Mouse (Mus musculus) left cerebral cortex, adult 11 months (tissue): ENCODE measurements around the gene Snrpd2.
A peak's percentile ranks its signal among the peaks of the same experiment; 100 is the strongest.
"Not testable (repeated sequence)": the region's sequence is repeated elsewhere in the genome, so short reads cannot be mapped to it uniquely, and the experiment has no call there.

Experiments
- DNase-seq: peaks from one replicate; pipeline ENCODE4 v3.0.0; 2022; ENCODE audit warnings: low spot score

Snrpd2 gene

DNA sequence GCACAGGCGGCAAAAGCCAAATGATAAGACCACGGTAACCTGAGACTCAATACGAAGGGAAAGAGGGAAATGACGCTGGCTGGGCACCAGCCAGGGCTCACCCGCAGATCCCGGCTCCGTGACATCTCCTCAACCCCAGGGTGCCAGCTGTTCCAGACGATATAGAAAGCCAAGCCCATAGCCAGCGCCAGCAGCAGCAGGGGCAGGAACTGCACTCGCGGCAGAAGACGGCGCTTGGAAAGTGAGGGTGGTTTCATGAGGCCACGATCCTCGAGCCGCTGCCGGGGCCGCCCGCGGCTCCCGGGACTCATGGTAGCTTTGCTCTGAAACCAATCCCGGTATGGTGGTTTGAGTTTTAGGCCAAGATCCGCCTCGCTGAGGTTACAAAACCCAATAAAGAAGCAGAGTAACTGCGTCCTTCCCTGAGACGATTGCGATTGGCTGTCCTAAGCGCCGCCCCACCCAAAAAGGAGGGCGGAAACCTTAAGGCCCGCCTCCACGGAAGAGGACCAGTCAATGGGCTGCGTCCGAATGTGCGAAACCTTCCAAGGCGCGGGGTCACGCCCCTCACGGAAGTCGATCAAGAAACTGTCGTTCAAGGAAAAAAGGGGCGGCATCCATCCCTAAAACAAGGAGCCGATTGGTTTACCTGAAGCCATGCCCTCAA lies 514 bp upstream of the Snrpd2 start, which contains the start of gene Qpctl:
Gene Qpctl (minus strand): TSS at position 417 of the 667 bp plus-strand sequence.
- DNase-seq = peak; percentile 98

DNA sequence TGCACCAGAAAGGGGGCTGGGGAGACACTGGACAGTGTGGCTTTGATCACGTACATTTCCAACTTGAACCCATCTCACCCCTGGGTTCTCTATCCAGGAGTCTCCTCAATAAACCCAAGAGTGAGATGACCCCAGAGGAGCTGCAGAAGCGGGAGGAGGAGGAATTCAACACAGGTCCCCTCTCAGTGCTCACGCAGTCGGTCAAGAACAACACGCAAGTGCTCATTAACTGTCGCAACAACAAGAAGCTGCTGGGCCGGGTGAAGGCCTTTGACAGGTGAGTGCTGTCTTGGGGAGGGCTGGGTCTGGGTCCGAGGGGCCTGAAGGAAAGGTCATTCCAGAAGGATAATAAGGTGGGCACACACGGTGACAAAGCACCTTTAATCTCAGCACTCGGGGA lies 1.6 kb downstream of the Snrpd2 start:
- not testable (repeated sequence) for DNase-seq

DNA sequence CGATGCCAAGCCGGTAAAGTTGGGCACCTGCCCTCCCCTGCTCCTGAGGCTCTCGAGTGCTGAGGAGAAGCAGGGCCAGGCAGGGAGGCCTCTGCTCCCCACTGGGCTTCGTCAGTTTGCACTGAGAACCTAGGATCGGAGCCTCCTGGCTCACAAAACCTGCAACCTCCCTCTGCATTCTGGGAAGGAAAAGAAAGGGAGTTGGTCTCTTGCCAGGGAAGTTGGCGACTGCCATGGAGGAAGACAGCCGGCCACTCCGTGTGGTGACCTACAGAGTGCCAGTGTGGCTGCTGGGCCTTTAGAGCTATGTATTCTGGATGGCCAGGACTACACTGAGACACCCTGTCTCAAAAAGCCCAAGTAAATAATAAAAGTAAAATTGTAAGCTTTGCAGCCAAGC lies 5.3 kb downstream of the Snrpd2 start:
- DNase-seq = no peak

- DNase-seq = no peak
Measured at GRCm38 (mm10) chr7:19155825-19156475, 6.4 kb downstream of the Snrpd2 start.

DNA sequence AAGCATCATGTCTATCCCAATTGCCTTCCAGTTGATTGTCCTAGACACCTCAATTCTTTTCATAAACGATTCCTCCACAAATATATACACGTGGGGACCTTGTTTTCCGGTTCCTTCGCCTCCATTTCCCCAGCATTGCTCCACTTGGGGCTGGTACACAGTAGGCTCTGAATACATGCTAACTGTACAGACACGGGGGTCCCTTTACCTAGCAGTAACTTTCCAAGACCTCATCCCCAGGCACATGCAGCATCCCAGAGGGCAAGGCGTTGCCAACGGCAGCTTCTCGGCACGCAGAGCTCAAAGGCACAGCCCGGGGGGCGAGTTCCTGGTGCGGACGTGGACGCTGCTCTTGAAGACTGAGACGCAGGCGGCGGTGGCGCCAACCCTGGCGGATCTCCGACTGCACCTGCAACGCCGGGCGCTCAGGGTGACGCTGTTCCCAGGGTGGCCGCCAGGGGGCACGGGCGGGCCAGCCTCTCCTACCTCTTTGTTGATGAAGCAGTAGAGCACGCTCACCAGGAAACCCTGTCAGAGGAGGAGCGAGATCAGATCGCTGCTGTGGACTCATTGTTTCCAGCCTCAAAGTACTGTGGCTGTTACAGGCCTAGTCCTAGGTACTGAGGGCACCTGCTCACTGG lies 7.8 kb downstream of the Snrpd2 start:
- peak; percentile 90 for DNase-seq

GRCm38 (mm10) chr7:19158601-19159000 lies 9.1 kb downstream of the Snrpd2 start:
- DNase-seq = no peak

GRCm38 (mm10) chr7:19159411-19159810 lies 9.9 kb downstream of the Snrpd2 start:
- no peak for DNase-seq

GRCm38 (mm10) chr7:19160115-19160514 lies 10.6 kb downstream of the Snrpd2 start:
- no peak for DNase-seq

GRCm38 (mm10) chr7:19162928-19163327 lies 13.4 kb downstream of the Snrpd2 start:
- DNase-seq = no peak

GRCm38 (mm10) chr7:19163752-19164151 lies 14.2 kb downstream of the Snrpd2 start:
- DNase-seq = no peak

GRCm38 (mm10) chr7:19164189-19164588 lies 14.7 kb downstream of the Snrpd2 start:
- no peak for DNase-seq

DNA sequence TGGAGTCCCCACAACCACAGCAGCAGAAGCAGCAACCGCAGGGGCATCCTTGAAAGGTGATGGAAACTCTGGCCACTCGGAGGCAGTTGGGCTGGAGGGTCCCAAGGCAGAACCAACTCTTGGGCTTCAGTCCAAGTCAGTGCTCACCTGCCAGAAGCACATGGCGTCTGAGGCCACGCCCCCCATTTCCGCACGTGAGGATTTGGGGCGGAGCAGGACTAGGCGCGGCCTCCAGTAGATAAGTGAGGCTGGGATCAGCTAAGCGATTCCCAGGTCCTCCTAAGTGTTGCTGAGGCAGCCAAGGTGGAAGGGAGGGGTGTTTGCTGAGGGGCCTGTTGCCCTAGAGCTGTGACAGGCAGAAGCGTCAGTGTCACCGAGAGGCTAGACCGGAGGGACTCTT lies 15.5 kb downstream of the Snrpd2 start:
- DNase-seq = no peak

- no peak for DNase-seq
Measured at GRCm38 (mm10) chr7:19165656-19166423, 16.3 kb downstream of the Snrpd2 start, which contains the start of gene Gipr. Gene Gipr (minus strand): TSS chr7:19166127.

DNA sequence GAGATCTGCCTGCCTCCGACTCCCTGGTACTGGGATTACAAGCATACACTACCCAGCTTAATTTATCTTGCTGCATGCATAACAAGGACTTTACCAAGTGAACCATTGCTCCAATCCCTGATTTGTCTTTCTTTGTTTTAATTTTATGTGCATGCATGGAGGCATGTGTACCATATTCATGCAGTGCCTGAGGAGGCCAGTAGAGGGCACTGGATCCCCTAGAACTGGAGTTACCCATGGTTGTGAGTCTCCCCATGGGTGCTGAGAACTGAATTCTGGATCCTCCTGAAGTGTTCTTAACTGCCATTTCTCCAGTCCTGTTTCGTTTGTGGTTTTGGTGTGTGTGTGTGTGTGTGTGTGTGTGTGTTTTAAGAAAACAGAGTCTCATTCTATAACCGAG lies 17.5 kb downstream of the Snrpd2 start:
- DNase-seq = no peak

GRCm38 (mm10) chr7:19169506-19169905 lies 20.0 kb downstream of the Snrpd2 start:
- no peak for DNase-seq

DNA sequence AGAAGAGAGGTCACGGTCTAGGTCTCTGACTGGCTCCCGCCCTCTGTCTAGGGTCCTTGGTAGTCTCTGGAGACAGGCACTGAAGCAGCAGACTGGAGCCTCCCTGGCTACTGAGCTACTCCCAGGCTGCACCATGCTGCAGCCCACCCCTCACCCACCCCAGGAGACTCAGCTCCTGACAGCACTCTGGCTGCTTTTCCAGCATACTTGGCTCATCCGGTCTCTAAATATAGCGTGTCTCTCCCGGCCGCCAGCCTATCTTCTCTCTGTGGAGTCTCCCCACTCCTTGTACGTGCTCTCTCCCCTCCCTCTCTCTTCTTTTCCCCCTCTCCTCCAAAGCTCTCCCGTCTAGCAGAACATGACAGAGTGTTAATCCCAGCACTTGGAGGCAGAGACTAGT lies 20.6 kb downstream of the Snrpd2 start:
- no peak for DNase-seq

GRCm38 (mm10) chr7:19171831-19172230 lies 22.3 kb downstream of the Snrpd2 start:
- DNase-seq = no peak

DNA sequence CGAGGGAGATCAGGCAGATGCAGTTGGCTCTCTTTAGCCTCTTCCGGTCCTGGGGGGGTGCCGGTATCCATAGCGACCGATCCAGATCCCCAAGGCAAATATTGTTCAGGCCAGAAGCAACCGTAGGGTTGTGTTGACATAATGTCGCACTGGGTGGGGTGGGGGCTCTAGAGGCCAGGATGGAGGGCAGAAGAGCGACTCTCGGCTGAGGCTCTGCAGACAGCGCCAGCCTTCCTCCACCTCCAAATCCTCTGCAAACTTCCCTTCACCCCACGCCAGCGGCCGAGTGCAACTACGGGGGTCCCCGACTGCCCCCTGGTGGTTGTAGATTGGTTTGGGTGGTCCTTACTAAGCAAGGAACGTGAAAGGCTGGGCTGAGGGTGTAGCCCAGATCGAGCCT lies 23.4 kb downstream of the Snrpd2 start:
- no peak for DNase-seq

DNA sequence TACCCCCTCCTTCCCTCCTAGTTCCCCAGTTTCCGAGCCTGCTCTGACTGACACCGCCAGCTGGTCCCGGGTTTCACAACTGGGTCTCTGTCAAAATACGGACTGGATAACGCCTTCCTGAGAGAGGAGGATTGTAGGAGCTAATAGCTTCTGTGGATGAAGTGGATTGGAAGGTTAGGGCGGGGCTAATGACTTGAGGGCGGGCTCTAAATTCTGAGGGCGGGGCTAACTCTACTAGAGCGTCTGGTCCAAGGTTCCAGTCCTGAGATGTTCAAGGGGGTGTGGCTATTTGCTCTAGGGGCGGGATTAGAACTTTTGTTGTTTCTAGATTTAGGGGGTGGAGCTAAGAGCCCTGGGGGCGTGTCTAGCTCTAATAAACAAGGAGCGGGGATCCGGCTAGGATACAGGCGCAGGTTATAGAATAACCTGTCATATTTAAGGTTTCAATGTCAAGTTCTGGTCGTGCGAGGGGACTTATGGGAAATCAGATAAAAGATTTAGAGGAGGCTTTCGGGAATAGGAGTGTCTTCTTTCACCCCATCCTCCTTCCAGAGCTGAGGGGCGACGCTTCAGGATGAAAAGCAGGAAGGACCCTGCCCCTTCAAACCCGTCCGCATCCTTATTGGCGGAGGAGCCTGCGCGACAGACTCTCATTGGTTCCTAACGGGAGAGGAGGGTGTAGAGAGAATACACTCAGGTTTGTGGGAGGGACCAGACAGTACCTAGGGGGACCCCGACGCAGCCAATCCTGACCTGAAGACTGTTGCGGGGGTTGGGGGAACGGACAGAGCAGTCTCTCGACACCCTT lies 26.4 kb downstream of the Snrpd2 start, which contains the start of gene Eml2:
Gene Eml2 (plus strand): TSS at position 714 of the 808 bp plus-strand sequence.
- peak; percentile 88 for DNase-seq

DNA sequence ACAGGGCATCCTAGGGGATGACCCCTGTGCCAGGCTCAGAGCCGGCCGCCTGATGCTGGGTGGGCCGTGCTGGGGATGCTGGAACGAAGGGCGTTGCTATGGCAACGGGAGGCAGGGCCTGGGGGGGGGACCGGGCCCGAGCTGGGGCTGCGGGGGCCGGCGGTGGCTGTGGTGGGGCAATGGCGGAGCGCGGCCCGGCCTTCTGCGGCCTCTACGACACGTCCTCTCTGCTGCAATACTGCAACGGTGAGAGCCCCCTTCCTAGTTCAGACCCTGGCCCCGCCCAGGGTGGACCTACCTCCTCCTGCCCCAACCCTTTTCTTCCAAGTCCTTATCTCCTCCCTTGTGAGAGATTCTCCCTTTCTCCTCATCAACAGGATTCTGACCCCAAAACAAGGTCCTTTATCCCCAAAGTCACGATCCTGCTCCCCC lies 27.0 kb downstream of the Snrpd2 start:
- DNase-seq = no peak

- no peak for DNase-seq
Measured at GRCm38 (mm10) chr7:19177216-19177615, 27.7 kb downstream of the Snrpd2 start.
